ENCODE assay signal across 7 mouse cellular contexts in genomic region chr8:69717232-69717580, GRCm38 (mm10). TPM values are rescaled to one million over a fixed set of nuclear protein-coding genes. Genes with fewer than 3 reads are reported as not detected.
DNase-seq lines count a peak whose midpoint lies in the region; ATAC-seq and TF ChIP-seq lines count a peak whose summit lies in the region.

No protein-coding gene starts in this region.

- no peak for TF ChIP-seq CTCF in lung, adult 2 months (IDR thresholded peaks at IDR 0.05; ENCODE audit: insufficient read depth, low read length)

- H3K27ac ChIP-seq in limb, embryonic 11.5 days (replicated peaks; ENCODE audit: low read depth, low read length): no peak overlapping the region
- H3K27ac ChIP-seq in neural tube, embryonic 15.5 days (replicated peaks): peak overlapping the region; percentile 100

- H3K36me3 ChIP-seq in limb, embryonic 11.5 days (ENCODE audit: control insufficient read depth, insufficient read depth, low read length): no peaks in the 10 kb centered on the region
- no peaks in the 10 kb centered on the region for H3K36me3 ChIP-seq in neural tube, embryonic 15.5 days

- peak overlapping the region; percentile 42; the same call in 1 of the 2 replicates for H3K4me2 ChIP-seq in limb, embryonic 11.5 days (ENCODE audit: low read depth, severe bottlenecking)
- H3K4me2 ChIP-seq in neural tube, embryonic 15.5 days: peak overlapping the region; percentile 61

- TF ChIP-seq POLR2A in lung, adult 2 months (IDR thresholded peaks at IDR 0.05; ENCODE audit: borderline replicate concordance, extremely low read depth, low read depth, low read length): no peak

- no peaks in the 10 kb centered on the region for H3K9me3 ChIP-seq in limb, embryonic 11.5 days (ENCODE audit: control insufficient read depth, low read length)
- no peaks in the 10 kb centered on the region for H3K9me3 ChIP-seq in neural tube, embryonic 15.5 days (replicated peaks)

- H3K9ac ChIP-seq in limb, embryonic 11.5 days (ENCODE audit: low read length): no peak overlapping the region
- H3K9ac ChIP-seq in neural tube, embryonic 15.5 days (replicated peaks): peak overlapping the region; percentile 23; the same call in 1 of the 2 replicates

- ATAC-seq in erythroid progenitor cell, adult 5-6 weeks (replicated peaks; ENCODE audit: low FRiP score, poor library complexity, severe bottlenecking): 0 out of 2 replicates have a peak, but pooled peaks have one; percentile 8
- no peak; the same call in 1 of the 2 replicates for ATAC-seq in limb, embryonic 11.5 days (ENCODE audit: insufficient number of reproducible peaks, low FRiP score, low TSS enrichment, low read depth)
- peak; percentile 25 for ATAC-seq in neural tube, embryonic 15.5 days (ENCODE audit: low FRiP score)

- WGBS in lung, adult 2 months: 34% methylated on average over 5 of the region's 5 CpGs
- 46% methylated on average over 5 of the region's 5 CpGs for WGBS in limb, embryonic 11.5 days
- WGBS in neural tube, embryonic 15.5 days: 48% methylated on average over 5 of the region's 5 CpGs

- no peak for DNase-seq in lung, adult 2 months
- DNase-seq in lung, postnatal 25 days (ENCODE audit: low spot score): no peak
- DNase-seq in limb, embryonic 11.5 days (ENCODE audit: low spot score): no peak
- no peak for DNase-seq in adrenal gland, postnatal 14 days
- no peak for DNase-seq in thymus, postnatal 14 days

- H3K4me3 ChIP-seq in lung, adult 2 months (replicated peaks; ENCODE audit: extremely low read depth, low read depth, low read length): peak overlapping the region; percentile 40
- peak overlapping the region; percentile 7 for H3K4me3 ChIP-seq in limb, embryonic 11.5 days (ENCODE audit: low read depth, low read length)
- H3K4me3 ChIP-seq in neural tube, embryonic 15.5 days (replicated peaks): peak overlapping the region; percentile 88

- no peaks in the 10 kb centered on the region for H3K27me3 ChIP-seq in limb, embryonic 11.5 days (ENCODE audit: control insufficient read depth, insufficient read depth, low read length)
- no peaks in the 10 kb centered on the region for H3K27me3 ChIP-seq in neural tube, embryonic 15.5 days (replicated peaks)

- H3K4me1 ChIP-seq in lung, adult 2 months (ENCODE audit: control insufficient read depth, insufficient read depth, low read length): peaks cover 2% of the 10 kb centered on the region; the same call in 1 of the 2 replicates
- peaks cover 5% of the 10 kb centered on the region for H3K4me1 ChIP-seq in limb, embryonic 11.5 days (ENCODE audit: control insufficient read depth, insufficient read depth, low read length)
- H3K4me1 ChIP-seq in neural tube, embryonic 15.5 days: peaks cover 32% of the 10 kb centered on the region

RNA-seq across cellular contexts. Expression of gene Zfp869, which starts 6.7 kb away (rescaled TPM):
- polyA plus RNA-seq in lung, adult 2 months (2012; rRNA removed): 2.4 and 4.7 TPM in 2 replicates
- 14.1 and 14.3 TPM in 2 replicates for total RNA-seq in erythroid progenitor cell, adult 5-6 weeks (2015; ENCODE audit: low replicate concordance)
- total RNA-seq in erythroid progenitor cell, adult 5-6 weeks (2017; ENCODE audit: low replicate concordance): 6.6 and 24.6 TPM in 2 replicates
- 36.5 and 37.0 TPM in 2 replicates for polyA plus RNA-seq in limb, embryonic 11.5 days (2014; fragmentation: Nextera tagmentation; extraction: Ambion mirVana)
- 23.9 and 25.2 TPM in 2 replicates for polyA plus RNA-seq in neural tube, embryonic 15.5 days (2015; fragmentation: Nextera tagmentation; extraction: Ambion mirVana)
- total RNA-seq in adrenal gland, postnatal 14 days (2021): 17.6 and 21.5 TPM in 2 replicates

RNA-seq across cellular contexts. Expression of gene Zfp963, which starts 32.6 kb away (rescaled TPM):
- 1.6 and 2.5 TPM in 2 replicates for polyA plus RNA-seq in lung, adult 2 months (2012; rRNA removed)
- 3.4 and 16.6 TPM in 2 replicates for total RNA-seq in erythroid progenitor cell, adult 5-6 weeks (2015; ENCODE audit: low replicate concordance)
- total RNA-seq in erythroid progenitor cell, adult 5-6 weeks (2017; ENCODE audit: low replicate concordance): 7.1 and 8.5 TPM in 2 replicates
- 6.0 and 6.1 TPM in 2 replicates for polyA plus RNA-seq in limb, embryonic 11.5 days (2014; fragmentation: Nextera tagmentation; extraction: Ambion mirVana)
- 6.7 and 8.1 TPM in 2 replicates for polyA plus RNA-seq in neural tube, embryonic 15.5 days (2015; fragmentation: Nextera tagmentation; extraction: Ambion mirVana)
- total RNA-seq in adrenal gland, postnatal 14 days (2021): 2.8 and 3.9 TPM in 2 replicates

RNA-seq across cellular contexts. Expression of gene Gm20422, which starts 57.5 kb away (rescaled TPM):
- polyA plus RNA-seq in lung, adult 2 months (2012; rRNA removed): 0.80 and 1.5 TPM in 2 replicates
- total RNA-seq in erythroid progenitor cell, adult 5-6 weeks (2015; ENCODE audit: low replicate concordance): not detected in 2 replicates
- not detected in 2 replicates for total RNA-seq in erythroid progenitor cell, adult 5-6 weeks (2017; ENCODE audit: low replicate concordance)
- 1.8 TPM in 1 of 2 replicates, not detected in the other for polyA plus RNA-seq in limb, embryonic 11.5 days (2014; fragmentation: Nextera tagmentation; extraction: Ambion mirVana)
- 2.2 TPM in 1 of 2 replicates, not detected in the other for polyA plus RNA-seq in neural tube, embryonic 15.5 days (2015; fragmentation: Nextera tagmentation; extraction: Ambion mirVana)
- 0.63 and 4.2 TPM in 2 replicates for total RNA-seq in adrenal gland, postnatal 14 days (2021)

Comparison
In these comparisons a context has a peak if more than half of its experiments do, and no peak if none do; other contexts are left out.
1. H3K4me3 ChIP-seq: peak in every context shown above with its lines; median percentile 88 in neural tube, embryonic 15.5 days; 40 in lung, adult 2 months; 7 in limb, embryonic 11.5 days.